Mouse (Mus musculus) adrenal gland, adult 2 months (tissue): ENCODE measurements around the gene Vmn2r105. TPM values are rescaled to one million over a fixed set of nuclear protein-coding genes. Genes with fewer than 3 reads are reported as not detected.

Source experiments
- DNase-seq: peaks from one replicate; pipeline ENCODE4 v3.0.0; 2021
- long read RNA-seq: library from polyadenylated mRNA; stranded (forward); transcript quantifications from one replicate; pipeline ENCODE4 v2.0.0, GENCODE M21; 2021
- polyA plus RNA-seq: library from polyadenylated mRNA; depleted of rRNA; stranded (reverse); fragments of >200 nt; gene quantifications from 2 replicates; pipeline ENCODE4 v1.2.3, GENCODE M21; 2012; rRNA removed
- total RNA-seq, 2 experiments: library from RNA; stranded (reverse); gene quantifications; 2 replicates each; pipeline ENCODE4 v1.2.3; 2021

Vmn2r105 gene
- not detected for total RNA-seq
- polyA plus RNA-seq, result not detected in 2 replicates
- long read RNA-seq, result 0 reads

- no peak for DNase-seq
These were observed at the start of gene Vmn2r105 for GRCm38 (mm10) chr17:20234952-20235351. Vmn2r105 (minus strand) TSS chr17:20235052.

GRCm38 (mm10) chr17:20255522-20255921, 20.7 kb upstream of the Vmn2r105 start:
- DNase-seq, result no peak

DNA sequence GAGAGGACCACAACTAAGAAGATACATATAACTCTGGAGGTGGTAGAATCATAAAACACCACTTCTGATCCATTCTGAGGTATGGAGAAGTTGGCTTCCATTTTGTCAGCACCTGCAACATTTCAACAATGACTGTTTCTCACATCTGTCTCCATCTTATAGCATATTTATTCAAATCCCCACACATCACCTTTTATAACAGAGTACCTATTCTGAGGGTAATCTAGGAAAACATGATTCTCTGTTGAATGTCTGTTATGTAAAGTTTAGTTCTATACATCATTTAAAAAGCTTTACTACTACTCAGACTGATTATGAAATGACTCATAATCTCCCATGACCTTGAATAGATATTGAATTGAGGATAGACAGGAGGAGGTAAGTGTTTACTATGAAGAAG, 51.9 kb downstream of the Vmn2r105 start, which contains the start of gene Fpr-rs6:
Gene Fpr-rs6 (minus strand): TSS at position 101 of the 400 bp plus-strand sequence.
- DNase-seq, result no peak

Other genes with a start within 250 kb of the Vmn2r105 start
- not detected for gene Vmn2r104, start 186.7 kb downstream of the Vmn2r105 start, total RNA-seq
- gene Vmn2r104, start 186.7 kb downstream of the Vmn2r105 start, polyA plus RNA-seq, result not detected in 2 replicates
- gene Fpr-rs7, start 120.8 kb downstream of the Vmn2r105 start, total RNA-seq, result not detected
- gene Fpr-rs7, start 120.8 kb downstream of the Vmn2r105 start, polyA plus RNA-seq, result not detected in 2 replicates
- gene Fpr-rs6, start 52.0 kb downstream of the Vmn2r105 start, total RNA-seq, result not detected
- gene Fpr-rs6, start 52.0 kb downstream of the Vmn2r105 start, polyA plus RNA-seq, result not detected in 2 replicates
- gene Vmn2r106, start 50.5 kb upstream of the Vmn2r105 start, total RNA-seq, result not detected
- gene Vmn2r106, start 50.5 kb upstream of the Vmn2r105 start, polyA plus RNA-seq, result not detected in 2 replicates
- not detected for gene Vmn2r107, start 110.2 kb upstream of the Vmn2r105 start, total RNA-seq
- gene Vmn2r107, start 110.2 kb upstream of the Vmn2r105 start, polyA plus RNA-seq, result not detected in 2 replicates
- gene Vmn1r224, start 179.1 kb upstream of the Vmn2r105 start, total RNA-seq, result not detected
- not detected in 2 replicates for gene Vmn1r224, start 179.1 kb upstream of the Vmn2r105 start, polyA plus RNA-seq
- not detected for gene Vmn2r108, start 246.3 kb upstream of the Vmn2r105 start, total RNA-seq
- not detected in 2 replicates for gene Vmn2r108, start 246.3 kb upstream of the Vmn2r105 start, polyA plus RNA-seq